Mouse (Mus musculus) spleen, postnatal 4 days (tissue): ENCODE measurements around the gene Rc3h1.
"Not testable (repeated sequence)": the region's sequence is repeated elsewhere in the genome, so short reads cannot be mapped to it uniquely, and the experiment has no call there.

Experiments
- DNase-seq, 2 experiments: peaks; one replicate each; pipeline ENCODE4 v3.0.0; 2022; ENCODE audit warnings: low spot score in 2 of 2

Gene Rc3h1

GRCm38 (mm10) chr1:160963199-160963598, 57.0 kb downstream of the Rc3h1 start:
- DNase-seq: no peak

GRCm38 (mm10) chr1:160967268-160967667, 61.0 kb downstream of the Rc3h1 start:
- no peak for DNase-seq

GRCm38 (mm10) chr1:160968643-160969042, 62.4 kb downstream of the Rc3h1 start:
- DNase-seq: no peak

GRCm38 (mm10) chr1:160978071-160978735, 72.0 kb downstream of the Rc3h1 start, which contains the start of gene Serpinc1:
Gene Serpinc1 (plus strand): TSS chr1:160978585.
- no peak for DNase-seq

GRCm38 (mm10) chr1:160980021-160980420, 73.8 kb downstream of the Rc3h1 start:
- DNase-seq: no peak

- no peak for DNase-seq
These were observed 74.5 kb downstream of the Rc3h1 start for GRCm38 (mm10) chr1:160980537-160981234.

GRCm38 (mm10) chr1:160981337-160981736, 75.1 kb downstream of the Rc3h1 start:
- DNase-seq: no peak

- DNase-seq: no peak
These were observed 76.7 kb downstream of the Rc3h1 start for GRCm38 (mm10) chr1:160982887-160983286.

GRCm38 (mm10) chr1:160984731-160985130, 78.5 kb downstream of the Rc3h1 start:
- DNase-seq: not testable (repeated sequence)

- no peak for DNase-seq
These were observed 79.3 kb downstream of the Rc3h1 start for GRCm38 (mm10) chr1:160985477-160985876.

- no peak for DNase-seq
These were observed 80.8 kb downstream of the Rc3h1 start for GRCm38 (mm10) chr1:160986881-160987635.

- no peak for DNase-seq
These were observed 83.2 kb downstream of the Rc3h1 start for GRCm38 (mm10) chr1:160989395-160989794.

GRCm38 (mm10) chr1:160993851-160994250, 87.6 kb downstream of the Rc3h1 start:
- DNase-seq: no peak

GRCm38 (mm10) chr1:161004942-161005341, 98.7 kb downstream of the Rc3h1 start:
- no peak for DNase-seq

GRCm38 (mm10) chr1:161005526-161005925, 99.3 kb downstream of the Rc3h1 start:
- DNase-seq: no peak

- no peak for DNase-seq
These were observed 100.3 kb downstream of the Rc3h1 start for GRCm38 (mm10) chr1:161006471-161006870.

GRCm38 (mm10) chr1:161008038-161008437, 101.8 kb downstream of the Rc3h1 start:
- no peak for DNase-seq

GRCm38 (mm10) chr1:161010436-161010835, 104.2 kb downstream of the Rc3h1 start:
- no peak for DNase-seq

GRCm38 (mm10) chr1:161016378-161016777, 110.2 kb downstream of the Rc3h1 start:
- DNase-seq: no peak

GRCm38 (mm10) chr1:161020051-161020450, 113.8 kb downstream of the Rc3h1 start:
- DNase-seq: no peak
